In the genomic region with DNA sequence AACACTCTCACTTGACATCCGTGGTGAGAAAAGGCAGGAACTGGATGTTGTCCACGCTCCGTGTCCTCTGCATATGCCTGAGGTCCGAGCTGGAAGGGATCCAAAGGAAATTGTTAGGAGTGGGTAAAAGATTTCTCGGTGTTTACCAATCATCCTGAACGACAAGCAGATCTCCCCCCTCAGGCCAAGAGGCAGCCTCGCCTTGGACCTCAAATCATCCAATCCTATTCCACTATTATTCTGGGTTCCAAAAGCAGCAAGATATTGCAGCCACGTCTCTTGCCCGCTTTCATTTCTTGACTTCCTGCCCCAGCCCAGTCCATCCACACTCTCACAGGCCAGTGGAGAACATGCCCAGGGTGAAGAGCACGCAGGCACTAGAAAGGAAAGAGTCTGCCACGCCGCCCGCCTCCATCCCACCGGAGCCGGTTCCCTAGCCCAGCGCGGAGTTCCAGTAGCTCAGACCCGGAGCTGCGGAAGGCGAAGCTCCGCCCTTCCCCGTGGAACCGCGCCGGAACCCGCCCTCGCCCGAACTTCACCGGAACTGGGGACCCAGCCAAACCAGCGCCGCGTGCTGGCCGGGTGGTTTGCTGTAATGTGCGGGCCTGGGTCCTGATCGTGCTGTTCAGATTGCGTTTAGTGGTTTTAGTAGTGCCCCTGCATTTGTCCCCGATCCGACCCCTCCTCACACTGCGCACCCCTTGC, we compare ENCODE assay signal across 9 mouse cellular contexts. TPM values are rescaled to one million over a fixed set of nuclear protein-coding genes. Genes with fewer than 3 reads are reported as not detected.
A peak's percentile ranks its signal among the peaks of the same experiment; 100 is the strongest.
DNase-seq lines count a peak whose midpoint lies in the region; ATAC-seq and TF ChIP-seq lines count a peak whose summit lies in the region.
"Had no signal": no experiment of that assay in that cellular context is flagged by ENCODE, and none has a peak within 500 bp of the region (broad histone marks: within the 10 kb centered on the region; RNA-seq: fewer than 3 reads in every experiment).

A gene (minus strand): TSS at position 520 of the 705 bp plus-strand sequence.

- H3K79me2 ChIP-seq in liver, adult 2 months (ENCODE audit: control insufficient read depth, insufficient read depth, low read length): peaks cover 8% of the 10 kb centered on the region; the same call in 1 of the 2 replicates
- H3K79me2 ChIP-seq in myocyte (ENCODE audit: control insufficient read depth, insufficient read depth): peaks cover 19% of the 10 kb centered on the region

- peak within 1 kb of the TSS; percentile 69 for H3K9ac ChIP-seq in embryonic facial prominence, embryonic 14.5 days (ENCODE audit: low read depth, low read length)
- peak within 1 kb of the TSS; percentile 72 for H3K9ac ChIP-seq in liver, adult 2 months (ENCODE audit: low read depth, low read length)

- H3ac ChIP-seq in myocyte (ENCODE audit: control insufficient read depth, insufficient read length): peak within 1 kb of the TSS; percentile 15

- peak; percentile 66 for ATAC-seq in embryonic facial prominence, embryonic 14.5 days (ENCODE audit: low read depth)

- peak within 1 kb of the TSS; percentile 54 for H3K4me3 ChIP-seq in embryonic facial prominence, embryonic 14.5 days (ENCODE audit: low read depth, low read length)
- H3K4me3 ChIP-seq in liver, adult 2 months (ENCODE audit: insufficient read depth, low read depth, low read length): peak within 1 kb of the TSS; percentile 69
- H3K4me3 ChIP-seq in myocyte: peak within 1 kb of the TSS; percentile 55

- DNase-seq in left cerebral cortex, adult 18-20 months (ENCODE audit: low spot score in 2 of 2): peak; percentile 87 to 90
- no peak for DNase-seq in left cerebral cortex, adult 11 months (ENCODE audit: low spot score)
- peak; percentile 79 for DNase-seq in embryonic facial prominence, embryonic 14.5 days (ENCODE audit: low spot score)
- DNase-seq in heart, adult 9 months (ENCODE audit: low spot score in 2 of 2): peak; percentile 87 to 89
- DNase-seq in kidney, adult 9 months: peak; percentile 84
- DNase-seq in liver, adult 2 months (ENCODE audit: extremely low read depth, low read depth, low spot score): peak; percentile 67
- peak; percentile 70 for DNase-seq in splenic B cell, adult 2 months (ENCODE audit: low read depth, low spot score)

- WGBS in embryonic facial prominence, embryonic 14.5 days: 3% methylated on average over 26 of the region's 39 CpGs
- 2% methylated on average over 39 of the region's 39 CpGs for WGBS in liver, adult 2 months

- no peaks in the 10 kb centered on the region for H3K9me3 ChIP-seq in embryonic facial prominence, embryonic 14.5 days (ENCODE audit: control insufficient read depth, low read length)
- H3K9me3 ChIP-seq: G1E had no signal

- TF ChIP-seq POLR2A in liver, adult 2 months (IDR thresholded peaks at IDR 0.05; ENCODE audit: extremely low read depth, insufficient read depth, low read length): peak; percentile 63; the same call in 1 of the 2 replicates
- peak; percentile 81 for TF ChIP-seq POLR2A in myocyte (IDR thresholded peaks at IDR 0.05; ENCODE audit: insufficient read length, low read depth)

- H3K4me2 ChIP-seq in embryonic facial prominence, embryonic 14.5 days (ENCODE audit: low read depth, low read length): peak within 1 kb of the TSS; percentile 81
- peak within 1 kb of the TSS; percentile 96 for H3K4me2 ChIP-seq in myocyte (ENCODE audit: low read depth)

- peaks cover 19% of the 10 kb centered on the region for H3K36me3 ChIP-seq in embryonic facial prominence, embryonic 14.5 days (ENCODE audit: control insufficient read depth, insufficient read depth, low read length)
- peaks cover 23% of the 10 kb centered on the region for H3K36me3 ChIP-seq in liver, adult 2 months (ENCODE audit: control insufficient read depth, insufficient read depth, low read length)
- H3K36me3 ChIP-seq in myocyte (ENCODE audit: control insufficient read depth, insufficient read depth): peaks cover 5% of the 10 kb centered on the region
- H3K36me3 ChIP-seq in splenic B cell, adult 2 months (ENCODE audit: control insufficient read depth, insufficient read depth, low read length, poor library complexity, severe bottlenecking): no peaks in the 10 kb centered on the region; the same call in 1 of the 2 replicates

- peak; percentile 57 for TF ChIP-seq CTCF in liver, adult 2 months (IDR thresholded peaks at IDR 0.05; ENCODE audit: low read depth, low read length)

- no peaks in the 10 kb centered on the region for H3K27me3 ChIP-seq in embryonic facial prominence, embryonic 14.5 days (replicated peaks; ENCODE audit: control insufficient read depth, insufficient read depth, low read length)
- H3K27me3 ChIP-seq in liver, adult 2 months (ENCODE audit: control insufficient read depth, insufficient read depth, low read length): no peaks in the 10 kb centered on the region
- no peaks in the 10 kb centered on the region for H3K27me3 ChIP-seq in myocyte (ENCODE audit: control insufficient read depth, insufficient read depth, insufficient read length)
- H3K27me3 ChIP-seq in splenic B cell, adult 2 months (ENCODE audit: control insufficient read depth, insufficient read depth, low read length, poor library complexity, severe bottlenecking): no peaks in the 10 kb centered on the region

- peak within 1 kb of the TSS; percentile 80 for H3K27ac ChIP-seq in embryonic facial prominence, embryonic 14.5 days (replicated peaks; ENCODE audit: low read depth, low read length)
- H3K27ac ChIP-seq in liver, adult 2 months (replicated peaks; ENCODE audit: insufficient read depth, low read depth, low read length): peak within 1 kb of the TSS; percentile 60

- H3K4me1 ChIP-seq in embryonic facial prominence, embryonic 14.5 days (ENCODE audit: control insufficient read depth, insufficient read depth, low read length): peaks cover 27% of the 10 kb centered on the region
- peaks cover 23% of the 10 kb centered on the region for H3K4me1 ChIP-seq in liver, adult 2 months (ENCODE audit: control insufficient read depth, insufficient read depth, low read length)

TF ChIP-seq in myocyte, 11 proteins besides CTCF, POLR2A, EP300 and RAD21:
- no peak for TF ChIP-seq MAX (IDR thresholded peaks at IDR 0.05; ENCODE audit: low read depth)
- TF ChIP-seq MYOG (IDR thresholded peaks at IDR 0.05; ENCODE audit: control insufficient read depth in 1 of 3, insufficient read depth in 1 of 3, insufficient read length in 2 of 3, low read depth in 2 of 3): peak in 1 of 3 experiments; percentile 7
- TF ChIP-seq POLR2AphosphoS2 (IDR thresholded peaks at IDR 0.05; ENCODE audit: insufficient read length, low read depth): peak; percentile 86

RNA-seq across cellular contexts. Expression of the gene that starts here (rescaled TPM):
- 10 to 100 TPM; 35.2 to 35.8 TPM for total RNA-seq in left cerebral cortex, adult 18-20 months (2021)
- polyA plus RNA-seq in embryonic facial prominence, embryonic 14.5 days (2014; fragmentation: Nextera tagmentation; extraction: Ambion mirVana): 70.5 and 80.2 TPM in 2 replicates
- total RNA-seq in liver, adult 2 months (2014; rRNA removed): 6.4 and 7.0 TPM in 2 replicates
- polyA plus RNA-seq in liver, adult 2 months (2012; rRNA removed): 36.3 and 41.2 TPM in 2 replicates
- 48.7 TPM for polyA plus RNA-seq in myocyte (2012; fragmentation: generic; extraction: Trizol)
- polyA plus RNA-seq: G1E had no signal
